Mouse (Mus musculus) frontal cortex, postnatal 10 days (tissue): ENCODE measurements around the gene Dusp5.

ENCODE experiments used
- DNase-seq, 2 experiments: peaks; one replicate each; pipeline ENCODE4 v3.0.0; 2022; ENCODE audit warnings: low spot score in 2 of 2, mixed read lengths in 1 of 2

Gene Dusp5

GRCm38 (mm10) chr19:53517370-53518096 is 11.4 kb upstream of the Dusp5 start:
- no peak for DNase-seq

GRCm38 (mm10) chr19:53519549-53519948 is 9.4 kb upstream of the Dusp5 start:
- DNase-seq, result no peak

GRCm38 (mm10) chr19:53519981-53520380 is 8.9 kb upstream of the Dusp5 start:
- DNase-seq, result no peak

- DNase-seq, result no peak
These were observed 7.6 kb upstream of the Dusp5 start for GRCm38 (mm10) chr19:53521137-53521795.

- DNase-seq, result no peak
These were observed 1.4 kb upstream of the Dusp5 start for GRCm38 (mm10) chr19:53527480-53527879.

GRCm38 (mm10) chr19:53528131-53528621 is 733 bp upstream of the Dusp5 start:
- no peak for DNase-seq

- DNase-seq, result no peak
These were observed 471 bp downstream of the Dusp5 start for GRCm38 (mm10) chr19:53529455-53529704.

GRCm38 (mm10) chr19:53529705-53530562 is 1.0 kb downstream of the Dusp5 start:
- DNase-seq, result no peak

- DNase-seq, result no peak
These were observed 2.5 kb downstream of the Dusp5 start for GRCm38 (mm10) chr19:53531416-53531815.

- DNase-seq, result no peak
These were observed 3.1 kb downstream of the Dusp5 start for GRCm38 (mm10) chr19:53532021-53532420.

- DNase-seq, result no peak
These were observed 3.8 kb downstream of the Dusp5 start for GRCm38 (mm10) chr19:53532676-53533075.

GRCm38 (mm10) chr19:53533236-53533635 is 4.3 kb downstream of the Dusp5 start:
- DNase-seq, result no peak

GRCm38 (mm10) chr19:53533810-53534601 is 5.1 kb downstream of the Dusp5 start:
- no peak for DNase-seq

GRCm38 (mm10) chr19:53534757-53535410 is 6.0 kb downstream of the Dusp5 start:
- DNase-seq, result no peak

GRCm38 (mm10) chr19:53535421-53535820 is 6.5 kb downstream of the Dusp5 start:
- DNase-seq, result no peak

- DNase-seq, result no peak
These were observed 7.3 kb downstream of the Dusp5 start for GRCm38 (mm10) chr19:53536251-53536650.

GRCm38 (mm10) chr19:53536731-53537666 is 8.1 kb downstream of the Dusp5 start:
- DNase-seq, result no peak

GRCm38 (mm10) chr19:53538024-53538423 is 9.1 kb downstream of the Dusp5 start:
- DNase-seq, result no peak

- DNase-seq, result no peak
These were observed 9.9 kb downstream of the Dusp5 start for GRCm38 (mm10) chr19:53538796-53539195.

GRCm38 (mm10) chr19:53539296-53539695 is 10.4 kb downstream of the Dusp5 start:
- no peak for DNase-seq
